Mouse (Mus musculus) heart, adult 9 months (tissue): Measurements from ENCODE around the gene Celf5.

Experiments
- DNase-seq, 2 experiments: peaks; one replicate each; pipeline ENCODE4 v3.0.0; 2022; ENCODE audit warnings: low spot score in 2 of 2

Gene Celf5

GRCm38 (mm10) chr10:81472403-81473002 lies 10.0 kb downstream of the Celf5 start:
- no peak for DNase-seq

- DNase-seq: no peak
Measured at GRCm38 (mm10) chr10:81470454-81470853, 12.1 kb downstream of the Celf5 start.

GRCm38 (mm10) chr10:81469253-81469652 lies 13.3 kb downstream of the Celf5 start:
- DNase-seq: no peak

GRCm38 (mm10) chr10:81467670-81468235 lies 14.8 kb downstream of the Celf5 start:
- no peak for DNase-seq

- no peak for DNase-seq
Measured at GRCm38 (mm10) chr10:81466881-81467280, 15.6 kb downstream of the Celf5 start.

- no peak for DNase-seq
Measured at GRCm38 (mm10) chr10:81466066-81466465, 16.4 kb downstream of the Celf5 start.

GRCm38 (mm10) chr10:81465265-81465645 lies 17.3 kb downstream of the Celf5 start:
- no peak for DNase-seq

GRCm38 (mm10) chr10:81464405-81465264 lies 17.9 kb downstream of the Celf5 start:
- DNase-seq: no peak

- no peak for DNase-seq
Measured at GRCm38 (mm10) chr10:81463531-81463930, 19.0 kb downstream of the Celf5 start.

GRCm38 (mm10) chr10:81462917-81463316 lies 19.6 kb downstream of the Celf5 start:
- DNase-seq: no peak

- DNase-seq: no peak
Measured at GRCm38 (mm10) chr10:81462415-81462804, 20.1 kb downstream of the Celf5 start.

GRCm38 (mm10) chr10:81461673-81462414 lies 20.7 kb downstream of the Celf5 start:
- no peak for DNase-seq

GRCm38 (mm10) chr10:81460951-81461350 lies 21.6 kb downstream of the Celf5 start:
- no peak for DNase-seq

- no peak for DNase-seq
Measured at GRCm38 (mm10) chr10:81460471-81460870, 22.0 kb downstream of the Celf5 start.

GRCm38 (mm10) chr10:81459399-81459798 lies 23.1 kb downstream of the Celf5 start:
- DNase-seq: no peak

- DNase-seq: no peak
Measured at GRCm38 (mm10) chr10:81458267-81458666, 24.2 kb downstream of the Celf5 start.

- no peak for DNase-seq
Measured at GRCm38 (mm10) chr10:81457624-81458023, 24.9 kb downstream of the Celf5 start.

- no peak for DNase-seq
Measured at GRCm38 (mm10) chr10:81456983-81457563, 25.4 kb downstream of the Celf5 start.

- DNase-seq: no peak
Measured at GRCm38 (mm10) chr10:81455181-81455895, 27.2 kb downstream of the Celf5 start, which contains the start of gene Nfic. Gene Nfic (minus strand): TSS chr10:81455635.

GRCm38 (mm10) chr10:81454106-81454505 lies 28.4 kb downstream of the Celf5 start:
- no peak for DNase-seq

GRCm38 (mm10) chr10:81452947-81453288 lies 29.6 kb downstream of the Celf5 start:
- no peak for DNase-seq
